Mouse (Mus musculus): Measurements from ENCODE around the gene Whamm.

Whamm gene

GRCm38 (mm10) chr7:81571108-81571940 lies at the start of gene Whamm:
Gene Whamm, plus strand, starts transcription at chr7:81571266.
- DNase-seq: peak; percentile 83 to 85

GRCm38 (mm10) chr7:81523008-81523662 lies 47.9 kb upstream of the Whamm start:
- peak; percentile 78 to 80 for DNase-seq

GRCm38 (mm10) chr7:81523663-81524017 lies 47.4 kb upstream of the Whamm start:
- no peak for DNase-seq

- no peak for DNase-seq
Observed at GRCm38 (mm10) chr7:81528918-81529317, 42.1 kb upstream of the Whamm start.

GRCm38 (mm10) chr7:81531462-81531861 lies 39.6 kb upstream of the Whamm start:
- no peak for DNase-seq

GRCm38 (mm10) chr7:81536478-81536877 lies 34.6 kb upstream of the Whamm start:
- no peak for DNase-seq

- no peak for DNase-seq
Observed at GRCm38 (mm10) chr7:81538070-81538675, 32.9 kb upstream of the Whamm start.

- DNase-seq: no peak
Observed at GRCm38 (mm10) chr7:81539565-81539964, 31.5 kb upstream of the Whamm start.

GRCm38 (mm10) chr7:81540999-81541398 lies 30.1 kb upstream of the Whamm start:
- DNase-seq: no peak

- DNase-seq: no peak
Observed at GRCm38 (mm10) chr7:81541924-81542524, 29.0 kb upstream of the Whamm start.

GRCm38 (mm10) chr7:81542934-81543333 lies 28.1 kb upstream of the Whamm start:
- no peak for DNase-seq

- no peak for DNase-seq
Observed at GRCm38 (mm10) chr7:81548864-81549263, 22.2 kb upstream of the Whamm start.

GRCm38 (mm10) chr7:81553589-81553988 lies 17.5 kb upstream of the Whamm start:
- no peak for DNase-seq

- DNase-seq: no peak
Observed at GRCm38 (mm10) chr7:81554369-81554768, 16.7 kb upstream of the Whamm start.

GRCm38 (mm10) chr7:81556839-81557238 lies 14.2 kb upstream of the Whamm start:
- DNase-seq: no peak

GRCm38 (mm10) chr7:81557252-81557984 lies 13.6 kb upstream of the Whamm start:
- no peak for DNase-seq

GRCm38 (mm10) chr7:81557985-81558360 lies 13.1 kb upstream of the Whamm start:
- no peak for DNase-seq

GRCm38 (mm10) chr7:81559231-81559980 lies 11.7 kb upstream of the Whamm start:
- no peak for DNase-seq

- DNase-seq: no peak
Observed at GRCm38 (mm10) chr7:81560101-81561049, 10.7 kb upstream of the Whamm start.

GRCm38 (mm10) chr7:81561211-81561610 lies 9.9 kb upstream of the Whamm start:
- no peak for DNase-seq

- no peak for DNase-seq
Observed at GRCm38 (mm10) chr7:81563506-81564015, 7.5 kb upstream of the Whamm start.
